Mouse (Mus musculus) intestine, embryonic 16.5 days (tissue): ENCODE results near the gene Tuba4a. TPM values are rescaled to one million over a fixed set of nuclear protein-coding genes. Genes with fewer than 3 reads are reported as not detected.

ENCODE experiments used
- ATAC-seq: fragments of 200-750 bp; cut with Nextera tagmentation; 2 replicates; pipeline ENCODE4 v1.8.0; 2017; ENCODE audit warnings: moderate TSS enrichment, moderate library complexity
- H3K27ac ChIP-seq: fragments of 300-500 bp; sonication (generic); 2 replicates; pipeline ENCODE4 v1.5.1; 2014; ENCODE audit warnings: mild to moderate bottlenecking, low read length
- H3K27me3 ChIP-seq: fragments of 300-500 bp; sonication (generic); replicated peaks from 2 replicates; pipeline ENCODE4 v1.6.1; 2014; ENCODE audit warnings: low read length, control low read depth, mixed read lengths; ENCODE audit not compliant: control insufficient read depth, insufficient read depth
- H3K36me3 ChIP-seq: fragments of 300-500 bp; sonication (generic); 2 replicates; pipeline ENCODE4 v1.6.1; 2014; ENCODE audit warnings: low read length, control low read depth; ENCODE audit not compliant: control insufficient read depth, insufficient read depth
- H3K4me1 ChIP-seq: fragments of 300-500 bp; sonication (generic); 2 replicates; pipeline ENCODE4 v1.6.1; 2014; ENCODE audit warnings: low read length, control low read depth, mixed read lengths; ENCODE audit not compliant: control insufficient read depth, insufficient read depth
- H3K4me2 ChIP-seq: fragments of 300-500 bp; sonication (generic); 2 replicates; pipeline ENCODE4 v1.6.1; 2014; ENCODE audit warnings: low read depth, low read length, control low read depth
- H3K4me3 ChIP-seq: fragments of 300-500 bp; sonication (generic); 2 replicates; pipeline ENCODE4 v1.5.1; 2014; ENCODE audit warnings: mild to moderate bottlenecking, low read length
- H3K9ac ChIP-seq: fragments of 300-500 bp; sonication (generic); 2 replicates; pipeline ENCODE4 v1.6.1; 2014; ENCODE audit warnings: low read depth, low read length
- H3K9me3 ChIP-seq: fragments of 300-500 bp; sonication (generic); 2 replicates; pipeline ENCODE4 v1.6.1; 2016; ENCODE audit warnings: low read length, control low read depth; ENCODE audit not compliant: control insufficient read depth
- WGBS: fragments of 180-500 bp; shearing (Covaris S2); extraction: QIAGEN DNeasy Blood & Tissue Kit; methylation state at CpG from one replicate; pipeline ENCODE4 v1.1.7; 2014; 5-methylcytosine and 5-hydroxymethylcytosine counted together
- polyA plus RNA-seq: library from polyadenylated mRNA; unstranded; fragments of >200 nt; fragmentation: Nextera tagmentation; extraction: Ambion mirVana; gene quantifications from 2 replicates; pipeline ENCODE4 v1.2.1, GENCODE M21; 2015

Tuba4a gene
- polyA plus RNA-seq: 137 and 151 TPM in 2 replicates

DNA sequence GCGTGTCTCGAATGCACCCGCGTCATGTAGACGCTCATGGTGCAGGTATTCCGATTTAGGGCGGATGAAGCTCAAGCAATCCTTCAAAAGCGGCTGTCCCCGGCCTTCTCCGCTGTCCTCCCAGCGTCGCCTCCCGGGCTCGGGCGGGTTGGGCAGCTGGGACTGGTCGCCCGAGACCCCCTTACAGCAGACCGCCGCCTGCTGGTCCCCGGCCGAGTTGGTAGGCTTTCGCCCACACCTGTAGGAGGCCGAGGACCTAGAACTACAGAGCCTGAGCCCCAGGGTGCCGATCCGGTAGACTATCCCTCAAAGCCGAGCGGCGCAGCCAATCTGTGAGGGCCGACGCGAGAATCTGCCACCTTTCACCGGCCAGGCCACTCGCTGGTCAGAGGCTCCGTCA lies at the start of gene Tuba4a:
Gene Tuba4a, minus strand, starts transcription at position 335 of the 400 bp plus-strand sequence.
- ATAC-seq: peak; percentile 52
- H3K36me3 ChIP-seq: 0 out of 2 replicates have a peak, but pooled peaks cover 7% of the 10 kb centered on the region
- peak within 1 kb of the TSS; percentile 99 for H3K4me2 ChIP-seq
- H3K27me3 ChIP-seq: peaks cover 21% of the 10 kb centered on the region; the same call in 1 of the 2 replicates
- peak within 1 kb of the TSS; percentile 64 for H3K4me3 ChIP-seq
- H3K27ac ChIP-seq: peak within 1 kb of the TSS; percentile 80
- H3K9ac ChIP-seq: peak within 1 kb of the TSS; percentile 75
- H3K4me1 ChIP-seq: peaks cover 23% of the 10 kb centered on the region
- no peaks in the 10 kb centered on the region for H3K9me3 ChIP-seq
- WGBS: under 1% methylated on average over 34 of the region's 34 CpGs

DNA sequence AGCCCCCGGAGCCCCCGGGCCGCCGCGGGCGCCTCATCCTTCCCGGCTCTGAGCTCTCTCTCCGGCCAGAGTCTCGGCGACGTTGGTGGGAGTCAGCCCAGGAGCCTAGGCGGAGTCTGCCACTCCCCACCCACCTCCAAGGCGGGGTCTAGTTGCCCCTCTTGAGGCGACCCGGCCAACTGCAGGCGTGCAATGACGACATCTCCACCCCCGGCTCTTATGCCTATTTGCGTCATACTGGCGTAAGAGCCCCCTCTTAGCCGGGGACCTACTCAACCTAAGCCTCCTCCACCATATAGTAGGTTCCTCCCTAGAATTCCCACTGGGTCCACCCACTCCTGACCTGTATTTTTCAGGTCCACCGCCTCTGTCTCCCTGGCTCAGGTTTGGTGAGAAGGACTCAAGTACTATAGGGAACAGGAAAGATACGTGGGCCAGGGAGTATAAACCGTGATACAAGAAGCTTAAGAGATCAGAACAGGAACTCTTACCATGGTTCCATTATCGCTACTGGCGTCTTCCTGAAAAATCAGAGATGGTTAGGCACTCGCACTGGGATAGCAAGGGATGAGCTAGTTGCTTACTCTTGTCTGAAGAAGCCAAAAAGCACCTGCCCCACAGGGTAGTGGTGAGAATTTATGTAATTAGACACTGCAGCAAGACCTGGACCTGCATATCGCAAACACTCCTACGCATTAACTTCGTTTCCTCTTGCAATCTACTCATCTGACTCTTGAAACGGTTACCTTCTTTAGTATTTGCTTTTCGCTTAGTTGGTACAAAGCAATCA lies 44.6 kb upstream of the Tuba4a start, which contains the start of gene Ptprn:
Gene Ptprn, minus strand, starts transcription at position 412 of the 790 bp plus-strand sequence.
- Histone ChIP-seq H3K9me3 (no peaks in the 10 kb centered on the region), H3K9ac (no peak within 1 kb of the TSS), H3K36me3 (no peaks in the 10 kb centered on the region), H3K4me3 (0 out of 2 replicates have a peak within 1 kb of the TSS, but pooled peaks have one; percentile 11), H3K27ac (no peak within 1 kb of the TSS), H3K27me3 (peaks cover 26% of the 10 kb centered on the region), H3K4me2 (no peak within 1 kb of the TSS), H3K4me1 (no peaks in the 10 kb centered on the region)
- WGBS: 11% methylated on average over 32 of the region's 32 CpGs
- no peak for ATAC-seq

DNA sequence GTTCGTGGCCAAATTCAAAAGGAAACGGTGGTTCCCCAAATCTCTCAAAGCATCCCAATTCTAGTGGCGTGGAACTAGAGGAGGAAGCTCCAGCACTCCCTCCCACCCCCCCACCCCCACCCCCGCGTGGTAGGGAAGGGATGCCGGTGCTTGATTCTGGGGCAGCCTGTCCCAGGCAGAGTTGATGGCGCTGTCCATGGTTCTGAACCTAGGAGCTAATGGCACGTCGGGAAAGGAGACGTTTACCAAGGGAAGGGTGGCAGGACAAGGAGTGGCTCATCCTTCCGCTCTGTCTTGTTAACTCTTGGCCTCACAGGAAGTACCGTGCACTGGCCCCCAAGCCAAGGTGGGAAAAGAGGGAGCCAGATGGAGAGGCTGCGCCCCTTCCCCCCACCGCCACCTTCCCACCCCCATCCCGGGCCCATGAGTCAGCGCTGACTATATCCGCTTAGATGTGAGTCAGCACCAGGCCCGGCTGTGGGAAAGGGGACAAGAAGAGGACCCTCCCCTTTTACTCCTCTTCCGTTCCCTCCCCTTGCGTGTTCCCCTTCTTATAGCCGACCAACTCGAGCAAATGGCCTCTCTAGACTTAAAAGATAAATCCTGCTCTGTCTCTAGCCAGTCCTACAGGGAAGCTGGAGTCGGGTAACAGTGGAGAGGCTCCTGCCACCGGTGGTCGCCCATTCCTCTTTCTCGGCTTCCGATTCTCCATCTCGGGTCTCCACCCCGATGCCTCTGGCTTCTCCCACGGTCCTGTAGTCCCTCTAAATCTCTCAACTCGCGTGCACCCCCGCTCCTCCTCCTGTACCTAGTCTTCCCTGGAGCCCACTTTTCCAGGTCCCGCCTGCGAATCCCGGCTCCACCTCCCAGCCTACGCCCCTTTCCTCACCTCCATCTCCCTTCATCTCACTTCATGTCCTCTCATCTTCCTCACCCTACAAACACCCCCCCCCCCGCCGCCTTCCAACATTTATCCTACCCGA lies 43.6 kb upstream of the Tuba4a start:
- peak; percentile 50; the same call in 1 of the 2 replicates for ATAC-seq

DNA sequence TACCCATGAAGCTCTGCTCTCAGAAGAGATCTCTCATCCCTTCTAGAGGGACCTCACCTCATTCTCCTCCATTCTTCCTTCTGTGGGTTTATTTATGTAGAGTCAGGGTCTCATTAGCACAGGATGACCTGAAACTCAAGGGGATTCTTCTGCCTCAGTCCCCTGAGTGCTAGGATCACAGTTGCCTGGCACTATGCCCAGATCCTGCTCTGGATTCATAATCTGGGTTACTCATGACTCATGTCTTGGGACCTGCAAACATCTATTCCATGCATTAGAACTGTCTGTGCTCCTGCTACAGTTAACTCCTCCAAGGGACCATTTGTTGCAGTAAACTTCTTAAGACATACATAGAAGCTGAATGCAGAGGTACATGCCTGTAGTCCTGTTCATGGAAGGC lies 41.6 kb upstream of the Tuba4a start:
- Histone ChIP-seq H3K27ac (no peak overlapping the region), H3K27me3 (peaks cover 26% of the 10 kb centered on the region), H3K9ac (no peak overlapping the region), H3K4me3 (no peak overlapping the region), H3K9me3 (no peaks in the 10 kb centered on the region), H3K4me2 (no peak overlapping the region), H3K4me1 (no peaks in the 10 kb centered on the region), H3K36me3 (no peaks in the 10 kb centered on the region)
- no peak for ATAC-seq

More for the DNA sequence above, 43.6 kb upstream of the Tuba4a start:
- Histone ChIP-seq H3K4me2 (no peak overlapping the region), H3K36me3 (no peaks in the 10 kb centered on the region), H3K4me3 (0 out of 2 replicates have a peak overlapping the region, but pooled peaks have one; percentile 11), H3K4me1 (no peaks in the 10 kb centered on the region), H3K9me3 (no peaks in the 10 kb centered on the region), H3K9ac (no peak overlapping the region), H3K27me3 (peaks cover 26% of the 10 kb centered on the region), H3K27ac (no peak overlapping the region)
- 2% methylated on average over 40 of the region's 40 CpGs for WGBS

DNA sequence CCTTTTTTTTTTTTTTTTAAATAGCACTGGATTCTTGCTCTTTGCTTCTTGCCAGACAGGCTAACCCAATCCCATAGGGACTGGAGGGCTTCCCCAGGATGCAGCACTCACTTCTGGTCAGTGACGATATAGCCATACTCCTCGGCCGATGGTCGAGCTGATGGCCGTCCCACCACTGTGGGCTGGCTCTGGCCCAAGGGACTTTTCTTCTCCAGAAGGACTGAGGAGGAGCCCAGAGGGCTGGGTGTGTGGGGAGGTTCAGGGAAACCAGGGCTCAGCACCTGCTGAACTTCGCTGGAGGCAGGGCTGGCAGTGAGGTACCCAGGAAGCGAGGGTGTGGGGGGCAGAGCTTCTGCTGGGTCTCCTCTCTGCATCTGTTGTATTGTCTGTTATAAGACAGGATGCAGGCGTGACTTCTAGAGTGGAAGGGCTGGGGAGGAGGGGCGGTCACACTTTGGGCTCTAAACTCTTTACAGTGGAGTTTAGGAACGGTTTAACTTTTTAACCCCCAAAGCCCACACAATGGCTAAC lies 35.9 kb upstream of the Tuba4a start:
- H3K27me3 ChIP-seq: no peaks in the 10 kb centered on the region
- H3K9me3 ChIP-seq: no peaks in the 10 kb centered on the region
- 57% methylated on average over 10 of the region's 10 CpGs for WGBS

DNA sequence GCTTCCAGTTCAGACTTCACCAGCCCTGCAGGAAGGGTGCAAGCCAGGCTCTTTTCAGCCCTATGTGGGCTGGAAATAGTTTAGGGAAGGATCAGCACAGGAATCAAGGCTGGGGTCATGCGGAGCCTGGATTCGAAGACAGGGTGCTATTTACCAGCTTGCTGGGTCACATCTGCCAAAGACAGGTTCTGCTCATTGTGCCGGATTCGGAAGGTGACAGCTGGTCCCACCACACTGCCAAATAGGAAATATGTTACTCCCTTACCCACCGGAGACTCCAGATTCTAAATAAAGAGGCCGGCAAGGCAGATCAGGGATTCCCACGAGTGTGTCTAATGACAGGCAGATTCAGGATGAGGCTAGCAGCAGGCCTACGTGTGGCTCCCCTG lies 35.0 kb upstream of the Tuba4a start:
- Histone ChIP-seq H3K4me2 (no peak overlapping the region), H3K9me3 (no peaks in the 10 kb centered on the region), H3K36me3 (no peaks in the 10 kb centered on the region), H3K27ac (no peak overlapping the region), H3K4me3 (no peak overlapping the region), H3K4me1 (peaks cover 4% of the 10 kb centered on the region; the same call in 1 of the 2 replicates), H3K9ac (no peak overlapping the region), H3K27me3 (no peaks in the 10 kb centered on the region)
- ATAC-seq: no peak
- 73% methylated on average over 8 of the region's 8 CpGs for WGBS

More for the DNA sequence above, 35.9 kb upstream of the Tuba4a start:
- no peak overlapping the region for H3K4me3 ChIP-seq
- no peak overlapping the region for H3K27ac ChIP-seq
- no peaks in the 10 kb centered on the region for H3K36me3 ChIP-seq
- no peak for ATAC-seq
- 0 out of 2 replicates have a peak overlapping the region, but pooled peaks have one; percentile 27 for H3K9ac ChIP-seq
- peaks cover 4% of the 10 kb centered on the region; the same call in 1 of the 2 replicates for H3K4me1 ChIP-seq
- H3K4me2 ChIP-seq: no peak overlapping the region

DNA sequence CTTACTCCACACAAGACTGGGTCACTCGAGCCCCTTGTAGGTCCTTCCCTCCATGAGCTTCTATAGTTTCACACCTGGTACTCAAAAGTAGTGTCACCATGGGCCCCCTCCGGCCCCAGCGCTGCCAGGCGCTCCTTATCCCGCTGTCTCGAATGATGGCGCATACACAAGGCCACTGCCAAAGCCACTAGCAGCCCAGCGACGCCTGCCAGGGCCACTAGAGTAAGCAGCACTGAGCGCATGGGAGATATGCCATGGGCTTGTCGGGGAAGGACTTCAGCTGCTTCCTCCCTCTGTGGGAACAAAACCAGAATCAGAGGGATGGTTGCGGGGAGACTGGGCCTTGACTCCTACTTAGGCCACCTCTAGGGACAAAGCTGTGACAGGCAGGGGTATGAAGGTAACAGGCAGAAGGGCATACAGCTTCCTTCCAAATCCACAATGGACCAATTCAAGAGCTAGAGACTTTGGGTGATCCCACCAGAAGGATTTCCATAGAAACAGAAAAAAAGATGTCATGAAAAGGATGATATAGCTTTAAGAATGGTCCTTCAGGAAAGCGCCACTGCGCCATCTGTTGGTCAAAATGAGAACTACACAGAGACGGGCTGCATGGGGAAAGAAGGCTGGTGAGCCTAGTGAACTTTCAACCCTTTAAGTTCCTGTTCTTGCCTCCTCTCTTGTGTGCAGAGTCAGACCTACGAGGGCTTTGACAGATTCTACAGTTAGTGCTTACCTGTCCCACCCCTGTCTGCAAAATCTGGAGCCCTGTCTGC lies 34.4 kb upstream of the Tuba4a start:
- ATAC-seq: no peak
- Histone ChIP-seq H3K27ac (no peak overlapping the region), H3K4me1 (peaks cover 4% of the 10 kb centered on the region; the same call in 1 of the 2 replicates), H3K9me3 (no peaks in the 10 kb centered on the region), H3K4me2 (no peak overlapping the region), H3K4me3 (no peak overlapping the region), H3K9ac (no peak overlapping the region), H3K27me3 (no peaks in the 10 kb centered on the region), H3K36me3 (no peaks in the 10 kb centered on the region)
- WGBS: 62% methylated on average over 16 of the region's 16 CpGs

DNA sequence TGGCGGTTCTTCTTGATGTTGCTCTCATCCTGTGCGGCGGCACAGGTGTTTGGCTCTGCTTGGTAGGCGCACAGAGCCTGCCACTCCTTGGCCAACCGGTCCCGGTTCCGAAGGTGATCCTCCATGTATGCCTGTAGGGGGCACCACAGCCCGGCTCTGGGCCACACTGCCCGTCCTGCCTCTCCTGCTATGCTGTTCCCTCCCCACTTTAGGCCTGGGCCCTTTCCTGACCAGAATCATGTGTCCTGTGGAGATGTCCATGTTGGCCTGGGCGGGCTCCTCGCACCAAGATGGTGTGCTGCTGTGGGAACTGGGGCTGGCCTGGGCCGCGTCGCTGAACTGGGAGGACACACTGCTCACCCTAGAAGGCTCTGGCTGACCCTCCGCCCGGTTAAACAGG lies 33.4 kb upstream of the Tuba4a start:
- Histone ChIP-seq H3K27me3 (no peaks in the 10 kb centered on the region), H3K4me3 (no peak overlapping the region), H3K9ac (no peak overlapping the region), H3K4me1 (peaks cover 4% of the 10 kb centered on the region), H3K36me3 (no peaks in the 10 kb centered on the region), H3K4me2 (no peak overlapping the region), H3K27ac (no peak overlapping the region), H3K9me3 (no peaks in the 10 kb centered on the region)
- WGBS: 76% methylated on average over 16 of the region's 16 CpGs
- no peak for ATAC-seq
